In genomic region chr6:82050201-82050600, GRCm38 (mm10) we compare ENCODE assay signal across 22 mouse cellular contexts. TPM values are rescaled to one million over a fixed set of nuclear protein-coding genes. Genes with fewer than 3 reads are reported as not detected.
DNase-seq lines count a peak whose midpoint lies in the region; ATAC-seq and TF ChIP-seq lines count a peak whose summit lies in the region.
"Had no signal": no experiment of that assay in that cellular context is flagged by ENCODE, and none has a peak within 500 bp of the region (broad histone marks: within the 10 kb centered on the region; RNA-seq: fewer than 3 reads in every experiment).

No protein-coding gene starts in this region.

- H3K4me3 ChIP-seq in liver, postnatal 0 days (ENCODE audit: low read depth, low read length): no peak overlapping the region
- H3K4me3 ChIP-seq in liver, embryonic 12.5 days: no peak overlapping the region
- H3K4me3 ChIP-seq: embryonic facial prominence, embryonic 13.5 days; heart, embryonic 15.5 days; hindbrain, embryonic 12.5 days; midbrain, embryonic 10.5 days; neural tube, embryonic 12.5 days had no signal

- 0 out of 2 replicates have a peak overlapping the region, but pooled peaks have one; percentile 95 for H3K27ac ChIP-seq in liver, postnatal 0 days (ENCODE audit: low read depth)
- no peak overlapping the region for H3K27ac ChIP-seq in liver, embryonic 12.5 days
- H3K27ac ChIP-seq: embryonic facial prominence, embryonic 13.5 days; heart, embryonic 15.5 days; hindbrain, embryonic 12.5 days; midbrain, embryonic 10.5 days; neural tube, embryonic 12.5 days had no signal

- DNase-seq in cerebellum, postnatal 10 days: peak; percentile 42 to 60
- DNase-seq in cerebellum, adult 11 months: no peak
- DNase-seq in kidney, adult 8-10 months: peak; percentile 73 to 80
- DNase-seq in kidney, postnatal 4 days: no peak
- DNase-seq in liver, postnatal 0 days: no peak
- peak; percentile 64 for DNase-seq in kidney, postnatal 14 days
- DNase-seq in MN1 (ENCODE audit: low spot score): no peak
- DNase-seq: adrenal gland, postnatal 25 days; B cell, adult 2 months; gastrocnemius, postnatal 10 days; heart, adult 18-20 months; lung, embryonic 14.5 days; lung, postnatal 4 days; right cerebral cortex, postnatal 4 days; thymus, postnatal 14 days had no signal

- TF ChIP-seq EP300 in liver, postnatal 0 days (IDR thresholded peaks at IDR 0.05; ENCODE audit: low read depth): no peak

- H3K4me1 ChIP-seq in liver, postnatal 0 days (ENCODE audit: insufficient read depth): peaks cover 12% of the 10 kb centered on the region
- H3K4me1 ChIP-seq in liver, embryonic 12.5 days: peaks cover 8% of the 10 kb centered on the region
- H3K4me1 ChIP-seq: hindbrain, embryonic 12.5 days; midbrain, embryonic 10.5 days; neural tube, embryonic 12.5 days had no signal

- H3K9me3 ChIP-seq in liver, postnatal 0 days (ENCODE audit: low read length): no peaks in the 10 kb centered on the region
- no peaks in the 10 kb centered on the region for H3K9me3 ChIP-seq in liver, embryonic 12.5 days (replicated peaks)
- H3K9me3 ChIP-seq: embryonic facial prominence, embryonic 13.5 days; heart, embryonic 15.5 days; hindbrain, embryonic 12.5 days; midbrain, embryonic 10.5 days; neural tube, embryonic 12.5 days had no signal

- no peak overlapping the region for H3K4me2 ChIP-seq in liver, postnatal 0 days (ENCODE audit: low read depth, low read length)
- H3K4me2 ChIP-seq in liver, embryonic 12.5 days: no peak overlapping the region
- H3K4me2 ChIP-seq: embryonic facial prominence, embryonic 13.5 days; heart, embryonic 15.5 days; hindbrain, embryonic 12.5 days; lung, embryonic 14.5 days; neural tube, embryonic 12.5 days had no signal

- TF ChIP-seq CTCF in liver, postnatal 0 days (IDR thresholded peaks at IDR 0.05; ENCODE audit: low read depth): no peak

- ATAC-seq in liver, postnatal 0 days: no peak
- no peak for ATAC-seq in liver, embryonic 12.5 days
- ATAC-seq: intestine, embryonic 16.5 days had no signal

- no peaks in the 10 kb centered on the region for H3K36me3 ChIP-seq in liver, postnatal 0 days (replicated peaks; ENCODE audit: insufficient read depth, low read length)
- H3K36me3 ChIP-seq in liver, embryonic 12.5 days: no peaks in the 10 kb centered on the region
- H3K36me3 ChIP-seq: embryonic facial prominence, embryonic 13.5 days; heart, embryonic 15.5 days; hindbrain, embryonic 12.5 days; midbrain, embryonic 10.5 days; neural tube, embryonic 12.5 days had no signal

- no peaks in the 10 kb centered on the region for H3K27me3 ChIP-seq in liver, postnatal 0 days (ENCODE audit: insufficient read depth, low read length)
- H3K27me3 ChIP-seq in liver, embryonic 12.5 days (replicated peaks): peaks cover 6% of the 10 kb centered on the region; the same call in 1 of the 2 replicates
- H3K27me3 ChIP-seq: heart, embryonic 15.5 days; neural tube, embryonic 12.5 days had no signal

- H3K9ac ChIP-seq in liver, postnatal 0 days (replicated peaks): no peak overlapping the region
- no peak overlapping the region for H3K9ac ChIP-seq in liver, embryonic 12.5 days
- H3K9ac ChIP-seq: embryonic facial prominence, embryonic 13.5 days; heart, embryonic 15.5 days; hindbrain, embryonic 12.5 days; lung, embryonic 14.5 days; neural tube, embryonic 12.5 days had no signal

- WGBS in liver, postnatal 0 days (ENCODE audit: insufficient replicate concordance): 84% methylated on average over 9 of the region's 9 CpGs
- WGBS in liver, embryonic 12.5 days (ENCODE audit: insufficient replicate concordance): 69% methylated on average over 9 of the region's 9 CpGs

RNA-seq across cellular contexts. Expression of gene Eva1a, which starts 9.4 kb away (rescaled TPM):
- polyA plus RNA-seq in liver, postnatal 0 days (2015; fragmentation: Nextera tagmentation; extraction: Ambion mirVana): 40.0 and 46.7 TPM in 2 replicates
- 3.5 and 3.8 TPM in 2 replicates for polyA plus RNA-seq in liver, embryonic 12.5 days (2016; fragmentation: Nextera tagmentation; extraction: Ambion mirVana)

Comparison
In these comparisons a context has a peak if more than half of its experiments do, and no peak if none do; other contexts are left out.
1. DNase-seq: peak in cerebellum, postnatal 10 days (2 of 2), kidney, adult 8-10 months (2 of 2) and kidney, postnatal 14 days (single experiment); none in cerebellum, adult 11 months (single experiment), kidney, postnatal 4 days (0 of 2), liver, postnatal 0 days (single experiment) and MN1 (single experiment).